Mouse (Mus musculus): ENCODE data around the gene Fibp.

DNA sequence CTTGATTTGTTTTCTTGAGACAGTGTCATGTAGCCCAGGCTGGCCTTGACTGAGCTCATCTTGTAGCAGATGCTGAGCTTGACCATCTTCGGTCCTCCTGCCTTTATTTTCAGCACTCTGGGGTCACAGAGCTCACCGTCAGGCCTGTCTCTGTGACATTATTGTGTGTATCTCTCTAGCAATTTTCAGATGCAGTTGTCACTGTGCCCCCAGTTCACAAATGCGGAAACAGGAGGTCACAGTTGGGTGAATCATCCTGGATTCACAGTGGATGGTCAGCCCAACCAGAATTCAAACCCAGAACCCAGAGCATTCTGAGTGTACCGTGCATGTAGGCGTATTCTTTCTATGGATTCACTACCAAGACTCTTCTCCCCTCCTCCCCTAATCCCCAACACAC, 14.7 kb upstream of the Fibp start:
- TF ChIP-seq GATA1 (IDR thresholded peaks at IDR 0.05; ENCODE audit: low read length) (no peak), TAL1 (IDR thresholded peaks at IDR 0.05; ENCODE audit: low read length) (no peak)

Measured in erythroblast, embryonic 14.5 days (primary cell).